Mouse (Mus musculus) adrenal gland, adult 10 weeks (tissue): Measurements from ENCODE around the gene Pgs1. TPM values are rescaled to one million over a fixed set of nuclear protein-coding genes. Genes with fewer than 3 reads are reported as not detected.

Experiments
- polyA plus RNA-seq: library from polyadenylated mRNA; stranded (reverse); fragments of 350-450 nt; fragmentation: Illumina TruSeq; extraction: RNeasy Lipid Tissue Mini Kit (QIAGEN cat#74804); gene quantifications from one replicate; pipeline ENCODE4 v1.2.3, GENCODE M21; 2014; ENCODE audit warnings: low read depth, low replicate concordance

Pgs1 gene
- polyA plus RNA-seq, result 8.0 TPM

GRCm38 (mm10) chr11:117986126-117987031 is at the start of gene Pgs1:
Pgs1 (plus strand) TSS chr11:117986292.

DNA sequence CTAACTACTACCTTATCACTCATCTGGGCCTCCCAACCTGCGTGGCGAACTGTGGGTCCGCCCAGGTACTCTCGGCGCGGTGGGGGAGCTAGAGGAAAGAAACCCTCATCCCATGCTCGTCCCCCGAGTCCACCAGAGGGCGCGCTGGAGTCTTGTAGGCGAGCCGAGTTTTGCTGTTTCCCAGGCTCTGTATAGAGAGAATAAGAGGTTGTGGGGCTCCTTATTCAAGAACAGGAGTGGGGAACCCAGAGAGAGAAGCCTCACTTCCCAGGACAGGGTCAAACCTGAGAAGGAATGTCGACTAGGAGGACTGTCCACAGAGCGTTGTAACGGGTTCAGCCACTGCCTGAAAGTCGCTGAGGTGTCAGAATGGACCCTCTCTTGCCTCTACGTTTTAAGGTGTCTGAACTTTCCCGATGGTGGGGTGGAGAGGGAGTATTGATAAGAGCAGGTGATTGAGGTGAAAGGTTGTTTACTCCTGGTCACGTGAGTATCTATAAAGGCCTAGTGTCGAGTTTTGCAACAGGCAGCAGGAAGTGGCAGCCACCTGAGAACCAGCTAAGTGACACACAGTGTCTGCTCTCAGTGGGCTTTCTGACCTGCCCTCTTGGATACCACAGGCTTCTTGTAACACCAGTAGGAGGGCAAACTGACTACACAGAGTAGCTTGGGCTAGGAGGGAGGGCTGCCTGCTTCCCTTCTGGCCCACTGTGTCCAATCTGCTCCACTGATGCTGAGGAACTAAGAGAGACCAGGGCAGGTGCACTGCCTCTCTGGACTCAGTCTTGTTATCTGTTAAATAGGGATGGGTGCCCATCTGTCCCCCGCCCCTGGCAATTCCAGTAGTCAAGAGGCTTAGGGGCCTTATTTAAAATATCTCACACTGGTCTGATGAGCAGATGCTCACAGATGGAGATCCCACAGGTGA is 15.9 kb upstream of the Pgs1 start, which contains the start of gene Socs3:
Gene Socs3 (minus strand): TSS at position 103 of the 928 bp plus-strand sequence.

Other genes with a start within 250 kb of the Pgs1 start
- gene Tmc8, start 204.2 kb upstream of the Pgs1 start, polyA plus RNA-seq, result 0.35 TPM
- gene Tmc6, start 204.1 kb upstream of the Pgs1 start, polyA plus RNA-seq, result 0.70 TPM
- gene 6030468B19Rik, start 188.6 kb upstream of the Pgs1 start, polyA plus RNA-seq, result not detected
- gene Gm20708, start 176.6 kb upstream of the Pgs1 start, polyA plus RNA-seq, result 2.5 TPM
- 7.9 TPM for gene Syngr2, start 176.6 kb upstream of the Pgs1 start, polyA plus RNA-seq
- gene Afmid, start 160.4 kb upstream of the Pgs1 start, polyA plus RNA-seq, result 0.64 TPM
- gene Tk1, start 160.2 kb upstream of the Pgs1 start, polyA plus RNA-seq, result not detected
- 3.5 TPM for gene Birc5, start 137.0 kb upstream of the Pgs1 start, polyA plus RNA-seq
- not detected for gene Tmem235, start 125.5 kb upstream of the Pgs1 start, polyA plus RNA-seq
- not detected for gene Tha1, start 112.8 kb upstream of the Pgs1 start, polyA plus RNA-seq
- gene Socs3, start 16.2 kb upstream of the Pgs1 start, polyA plus RNA-seq, result 0.87 TPM
- gene Dnah17, start 144.3 kb downstream of the Pgs1 start, polyA plus RNA-seq, result not detected